Mouse (Mus musculus): Measurements from ENCODE around the gene Dmrt2.

Gene Dmrt2

GRCm38 (mm10) chr19:25698850-25699249 lies 26.6 kb downstream of the Dmrt2 start:
- DNase-seq, result no peak

GRCm38 (mm10) chr19:25713382-25713781 lies 41.2 kb downstream of the Dmrt2 start:
- DNase-seq, result peak; percentile 19 to 54

GRCm38 (mm10) chr19:25714927-25715326 lies 42.7 kb downstream of the Dmrt2 start:
- DNase-seq, result no peak

- no peak for DNase-seq
Measured at GRCm38 (mm10) chr19:25722616-25723015, 50.4 kb downstream of the Dmrt2 start.
